Mouse (Mus musculus) stomach, postnatal 0 days (tissue): Measurements from ENCODE around the gene Txndc11.

Experiments used
- CTCF ChIP-seq: IDR thresholded peaks from 2 replicates; pipeline ENCODE4 v1.5.1; 2016; ENCODE audit warnings: antibody characterized with exemption, low read depth, mild to moderate bottlenecking, moderate library complexity
- EP300 ChIP-seq: optimal IDR thresholded peaks from 2 replicates; pipeline ENCODE3; 2016; ENCODE audit warnings: antibody characterized with exemption

GRCm38 (mm10) chr16:11078216-11078869 is 56.1 kb downstream of the Txndc11 start:
- TF ChIP-seq EP300 (no peak), CTCF (no peak)
